Mouse (Mus musculus) kidney, postnatal 4 days (tissue): Measurements from ENCODE around the gene Atp2b4.
A peak's percentile ranks its signal among the peaks of the same experiment; 100 is the strongest.

Experiments used
- DNase-seq, 2 experiments: peaks; one replicate each; pipeline ENCODE4 v3.0.0; 2021; ENCODE audit warnings: mixed read lengths in 2 of 2

The Atp2b4 gene

DNA sequence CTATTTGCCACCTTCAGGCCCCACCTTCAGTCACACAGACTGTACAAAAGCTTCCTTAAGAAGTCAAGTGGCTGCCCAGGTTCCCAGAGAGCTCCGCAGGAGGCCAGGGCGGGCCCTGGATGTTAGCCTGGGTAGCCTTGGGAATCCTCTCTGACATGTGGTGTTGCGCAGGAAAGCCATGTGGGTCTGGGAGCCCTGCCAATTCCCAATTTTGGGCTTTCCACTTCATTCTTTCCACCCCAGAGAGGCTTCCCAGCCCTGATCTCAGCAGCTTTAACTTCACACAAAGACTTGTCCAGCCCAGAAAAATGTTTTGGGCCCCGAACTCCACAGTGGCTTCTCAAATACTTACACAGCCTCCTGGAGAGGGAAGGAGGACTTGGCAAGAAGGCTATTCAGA, 56.2 kb downstream of the Atp2b4 start:
- peak; percentile 75 to 79 for DNase-seq

DNA sequence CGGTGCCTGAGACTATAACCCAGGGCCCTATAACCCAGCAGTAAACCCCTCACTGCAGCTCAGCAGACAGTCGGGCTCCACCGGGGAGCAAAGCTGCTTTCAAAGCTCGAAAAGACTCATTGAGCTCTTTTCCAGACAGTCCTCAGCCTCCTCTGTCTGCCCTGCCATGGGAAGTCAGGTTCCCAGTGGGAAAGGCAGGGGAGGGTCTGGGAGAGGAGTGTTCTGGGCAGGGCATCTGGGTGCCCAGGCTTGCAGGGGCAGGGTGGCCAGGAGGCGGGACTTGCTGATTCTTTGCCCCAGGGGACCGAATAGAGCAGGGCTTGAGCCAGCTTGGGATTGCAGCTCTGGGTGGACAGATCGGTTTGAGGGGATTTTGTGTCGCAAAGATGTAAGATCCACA, 58.3 kb downstream of the Atp2b4 start:
- peak; percentile 10 to 17 for DNase-seq

DNA sequence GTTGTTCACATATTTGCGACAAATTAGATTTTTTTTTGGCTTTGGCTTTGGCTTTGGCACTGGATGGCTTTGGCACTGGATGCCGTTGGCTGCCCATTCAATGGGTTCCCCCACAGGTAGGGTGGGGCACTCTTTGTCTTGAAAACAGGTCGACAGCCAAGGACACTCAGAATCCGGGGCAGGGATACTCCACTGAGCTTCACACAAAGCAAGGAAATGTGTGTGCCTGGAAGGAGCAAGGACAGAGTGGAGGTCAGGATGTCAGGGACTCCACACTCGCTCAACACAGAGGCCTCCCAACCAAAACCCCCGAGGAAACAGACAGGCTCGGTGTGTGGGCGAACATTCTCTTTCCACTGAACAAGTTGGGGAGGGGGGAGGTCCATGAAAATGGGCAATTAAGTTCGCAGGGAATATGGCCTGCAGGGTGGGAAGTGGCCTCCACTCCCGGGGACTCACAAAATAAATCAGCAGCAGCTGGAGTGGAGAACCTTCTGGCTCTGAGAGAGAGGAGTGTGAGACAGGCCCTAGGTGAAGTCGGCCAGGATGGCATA, 58.9 kb downstream of the Atp2b4 start:
- peak in 1 of 2 experiments; percentile 24 for DNase-seq

GRCm38 (mm10) chr1:133741171-133741570, 59.7 kb downstream of the Atp2b4 start:
- no peak for DNase-seq

DNA sequence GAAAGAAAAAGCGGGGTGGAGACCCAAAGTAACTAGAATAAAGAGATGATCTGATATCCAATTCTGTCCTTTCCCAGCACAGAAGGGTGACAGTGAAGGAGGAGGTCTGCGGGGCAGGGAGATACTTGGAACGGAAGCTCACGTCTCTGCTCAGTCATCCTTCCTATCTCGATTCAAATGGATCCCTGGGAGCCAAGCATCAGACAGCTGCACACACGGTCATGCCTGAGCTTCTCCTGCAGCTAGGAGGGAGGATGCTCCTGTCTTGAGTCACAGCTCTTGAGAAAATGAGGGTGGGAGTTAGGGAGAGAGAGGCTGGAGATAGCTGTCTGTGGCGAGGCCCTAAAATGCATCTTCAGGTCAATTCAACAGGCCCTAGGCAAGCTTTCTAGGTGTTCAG, 64.2 kb downstream of the Atp2b4 start:
- DNase-seq = no peak

GRCm38 (mm10) chr1:133735995-133736652, 64.7 kb downstream of the Atp2b4 start:
- DNase-seq = peak; percentile 78 to 85

- DNase-seq = peak in 1 of 2 experiments; percentile 25
These were observed 68.0 kb downstream of the Atp2b4 start for GRCm38 (mm10) chr1:133732814-133733213.

GRCm38 (mm10) chr1:133728339-133728738, 72.5 kb downstream of the Atp2b4 start:
- DNase-seq = no peak

DNA sequence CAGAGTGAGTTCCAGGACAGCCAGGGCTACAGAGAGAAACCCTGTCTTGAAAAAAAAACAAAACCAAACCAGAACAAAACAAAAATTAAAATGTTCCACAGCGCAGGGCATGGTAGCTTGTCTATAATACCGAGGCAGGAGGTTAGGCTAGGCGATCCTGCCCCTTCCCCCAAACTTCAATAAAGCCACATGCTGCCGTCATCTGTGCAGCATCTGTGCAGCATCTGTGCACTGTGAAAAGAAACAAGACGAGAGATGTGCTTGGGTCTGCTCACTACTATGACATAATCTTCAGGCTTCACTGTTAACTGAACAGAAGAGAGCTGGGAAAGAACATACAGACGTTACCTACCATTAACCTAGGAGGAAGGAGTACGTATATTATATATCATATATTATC, 80.5 kb downstream of the Atp2b4 start:
- DNase-seq = no peak

- no peak for DNase-seq
These were observed 82.1 kb downstream of the Atp2b4 start for GRCm38 (mm10) chr1:133718786-133719185.

- DNase-seq = no peak
These were observed 82.5 kb downstream of the Atp2b4 start for GRCm38 (mm10) chr1:133718296-133718695.

DNA sequence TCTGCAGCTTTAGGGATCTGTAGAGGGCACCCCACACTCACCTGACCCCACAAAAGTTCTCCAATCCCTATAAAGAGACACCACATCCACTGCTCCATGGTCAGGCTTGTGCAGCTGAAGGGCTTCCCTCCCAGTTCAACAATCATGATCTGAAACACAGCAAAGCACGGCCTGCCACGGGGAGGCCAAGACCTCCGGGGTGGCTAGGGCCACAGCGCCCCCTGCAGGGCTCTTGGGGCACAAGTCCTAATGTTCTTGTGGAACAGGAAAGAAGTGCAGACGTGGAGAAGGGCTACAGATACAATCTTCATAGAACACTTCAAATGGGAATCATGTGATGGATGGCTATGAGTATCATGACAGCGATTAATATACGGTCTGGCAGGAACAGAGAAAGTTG, 84.4 kb downstream of the Atp2b4 start:
- peak; percentile 80 to 82 for DNase-seq

DNA sequence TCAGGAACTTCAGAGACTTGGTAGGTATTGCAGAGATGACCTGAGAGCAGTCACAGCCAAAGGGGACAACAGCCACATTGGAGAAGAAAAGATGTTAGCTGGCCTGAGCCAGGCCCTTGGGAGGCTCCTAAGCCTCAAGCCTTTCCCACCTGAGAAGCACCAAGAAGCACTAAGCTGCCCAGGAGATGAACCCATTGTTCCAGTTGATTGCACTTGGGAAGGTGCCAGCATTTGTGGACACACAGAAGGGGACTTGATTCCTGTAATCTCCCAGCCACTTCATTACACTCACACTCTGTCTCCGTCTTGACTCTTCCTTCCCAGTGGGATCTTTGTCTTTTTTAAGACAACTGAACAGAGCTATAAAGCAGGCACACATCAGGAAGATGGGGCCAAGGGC, 85.7 kb downstream of the Atp2b4 start:
- peak; percentile 49 to 63 for DNase-seq

GRCm38 (mm10) chr1:133713009-133713370, 87.9 kb downstream of the Atp2b4 start:
- peak; percentile 41 to 44 for DNase-seq

- peak in 1 of 2 experiments; percentile 42 for DNase-seq
These were observed 88.4 kb downstream of the Atp2b4 start for GRCm38 (mm10) chr1:133712288-133713008.

- no peak for DNase-seq
These were observed 89.5 kb downstream of the Atp2b4 start for GRCm38 (mm10) chr1:133711376-133711775.

GRCm38 (mm10) chr1:133710895-133711294, 89.9 kb downstream of the Atp2b4 start:
- no peak for DNase-seq

DNA sequence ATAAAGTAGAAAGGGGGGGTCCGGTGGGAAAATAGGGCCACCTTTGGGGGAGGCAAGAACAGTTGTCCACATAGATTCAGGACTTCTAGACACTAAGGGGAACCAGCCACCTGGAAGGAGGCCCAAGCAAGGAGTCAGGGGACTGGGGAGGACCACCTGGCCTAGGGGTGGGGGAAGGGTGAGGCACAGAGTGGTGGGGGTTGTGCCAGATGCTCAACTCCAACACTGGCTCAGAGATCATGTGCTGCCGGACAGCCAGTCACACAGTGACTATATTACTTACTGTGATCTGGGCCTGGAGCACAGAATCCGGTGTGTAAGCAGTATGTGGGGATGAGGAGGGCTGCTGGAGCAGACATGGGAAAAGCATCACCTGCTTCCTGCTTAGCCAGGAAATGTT, 91.5 kb downstream of the Atp2b4 start:
- no peak for DNase-seq

DNA sequence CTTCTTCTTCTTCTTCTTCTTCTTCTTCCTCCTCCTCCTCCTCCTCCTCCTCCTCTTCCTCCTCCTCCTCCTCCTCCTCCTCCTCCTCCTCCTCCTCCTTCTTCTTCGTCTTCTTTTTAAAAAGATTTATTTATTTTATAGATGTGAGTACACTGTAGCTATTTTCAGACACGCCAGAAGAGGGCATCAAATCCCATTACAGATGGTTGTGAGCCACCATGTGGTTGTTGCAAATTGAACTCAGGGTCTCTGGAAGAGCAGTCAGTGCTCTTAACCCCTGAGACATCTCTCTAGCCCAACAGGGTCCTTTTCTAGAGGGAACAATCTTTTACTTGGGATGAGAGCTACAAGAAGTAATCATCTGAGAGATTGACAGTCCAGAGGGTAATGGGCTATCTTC, 99.0 kb downstream of the Atp2b4 start:
- peak in 1 of 2 experiments; percentile 46 for DNase-seq

- DNase-seq = no peak
These were observed 102.8 kb downstream of the Atp2b4 start for GRCm38 (mm10) chr1:133697935-133698620.

GRCm38 (mm10) chr1:133695901-133696300, 104.9 kb downstream of the Atp2b4 start:
- DNase-seq = peak; percentile 84 to 89

GRCm38 (mm10) chr1:133694876-133695275, 106.0 kb downstream of the Atp2b4 start:
- peak in 1 of 2 experiments; percentile 44 for DNase-seq

- no peak for DNase-seq
These were observed 106.5 kb downstream of the Atp2b4 start for GRCm38 (mm10) chr1:133694301-133694700.
